Mouse (Mus musculus) testis, adult 2 months (tissue): ENCODE data around the gene Ubr2. TPM values are rescaled to one million over a fixed set of nuclear protein-coding genes. Genes with fewer than 3 reads are reported as not detected.

Source experiments
- H3K27ac ChIP-seq: fragments of 200-500 bp; 2 replicates; pipeline ENCODE4 v1.5.1; 2012; ENCODE audit warnings: low read depth, low read length; ENCODE audit not compliant: control insufficient read depth, insufficient read depth
- H3K27me3 ChIP-seq: fragments of 200-500 bp; 2 replicates; pipeline ENCODE4 v1.6.1; 2012; ENCODE audit warnings: mild to moderate bottlenecking, low read length, moderate library complexity; ENCODE audit not compliant: control insufficient read depth, insufficient read depth
- H3K36me3 ChIP-seq: fragments of 200-500 bp; 2 replicates; pipeline ENCODE4 v1.6.1; 2012; ENCODE audit warnings: mild to moderate bottlenecking, low read length; ENCODE audit not compliant: control insufficient read depth, insufficient read depth
- H3K4me1 ChIP-seq: fragments of 200-500 bp; 2 replicates; pipeline ENCODE4 v1.6.1; 2012; ENCODE audit warnings: low read length; ENCODE audit not compliant: control insufficient read depth, insufficient read depth
- H3K4me3 ChIP-seq: fragments of 200-500 bp; 2 replicates; pipeline ENCODE4 v1.5.1; 2012; ENCODE audit warnings: low read depth, mild to moderate bottlenecking, low read length, moderate library complexity, mixed read lengths; ENCODE audit not compliant: control insufficient read depth
- CTCF ChIP-seq: fragments of 200-500 bp; IDR thresholded peaks from 2 replicates; pipeline ENCODE4 v1.5.1; 2012; ENCODE audit warnings: low read depth, mild to moderate bottlenecking, inconsistent platforms, low read length, moderate library complexity; ENCODE audit not compliant: control insufficient read depth, insufficient read depth, insufficient replicate concordance
- POLR2A ChIP-seq: fragments of 200-500 bp; IDR thresholded peaks from 2 replicates; pipeline ENCODE4 v1.6.1; 2012; ENCODE audit warnings: low read depth, mild to moderate bottlenecking, inconsistent platforms, low read length, moderate library complexity; ENCODE audit not compliant: control insufficient read depth
- polyA plus RNA-seq: library from polyadenylated mRNA; depleted of rRNA; stranded (reverse); fragments of >200 nt; gene quantifications from 2 replicates; pipeline ENCODE4 v1.2.3, GENCODE M21; 2012

Ubr2 gene
- polyA plus RNA-seq, 1 experiment = 10.2 TPM

DNA sequence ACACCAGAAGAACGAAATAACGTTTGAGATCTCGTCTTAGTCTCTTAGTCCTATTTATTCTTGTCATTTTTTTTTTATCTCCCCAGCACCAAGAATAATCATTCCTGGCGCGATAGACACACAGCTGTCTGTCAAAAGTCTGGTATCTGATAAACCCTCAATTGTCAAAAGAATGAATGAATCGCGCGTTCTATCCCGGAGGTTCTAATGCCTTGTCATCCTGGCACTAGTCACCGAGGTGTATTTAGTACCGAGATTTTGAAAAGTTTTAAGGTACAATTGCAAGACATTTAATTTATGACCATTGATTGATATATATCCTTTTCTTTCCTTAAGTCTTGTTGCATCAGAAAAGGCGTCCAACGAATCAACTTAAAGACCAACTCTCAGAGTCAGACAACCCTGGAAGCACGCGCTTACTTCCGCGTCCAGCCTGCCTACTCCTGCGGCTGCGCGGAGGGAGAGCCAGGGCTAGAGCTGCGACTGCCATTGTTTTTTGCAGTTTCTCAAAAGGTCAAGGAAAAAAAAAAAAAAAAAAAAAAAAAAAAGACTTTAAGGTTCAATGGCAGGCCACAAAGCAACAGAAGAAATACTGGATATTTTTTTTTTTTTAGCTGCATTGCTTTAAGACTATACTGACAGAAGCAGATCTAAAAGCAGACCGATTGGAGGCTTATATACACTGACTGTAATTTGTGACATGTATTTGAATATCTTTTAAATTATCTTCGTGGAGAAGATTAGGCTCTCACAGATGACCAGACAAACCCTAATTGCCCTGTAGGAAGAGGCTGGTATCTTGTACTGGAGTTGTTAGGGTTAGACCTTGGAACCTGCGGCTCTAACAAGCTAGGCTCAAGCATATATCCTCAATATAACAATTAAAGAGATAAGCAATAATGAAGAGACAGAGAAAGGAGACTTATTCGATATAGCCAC, 635 bp upstream of the Ubr2 start:
- no peaks in the 10 kb centered on the region for H3K27me3 ChIP-seq
- H3K4me1 ChIP-seq = peaks cover 3% of the 10 kb centered on the region; the same call in 1 of the 2 replicates
- H3K36me3 ChIP-seq = no peaks in the 10 kb centered on the region
- H3K27ac ChIP-seq = no peak overlapping the region
- TF ChIP-seq POLR2A (peak; percentile 22; the same call in 1 of the 2 replicates), CTCF (no peak)
- H3K4me3 ChIP-seq = peak overlapping the region; percentile 98; the same call in 1 of the 2 replicates

DNA sequence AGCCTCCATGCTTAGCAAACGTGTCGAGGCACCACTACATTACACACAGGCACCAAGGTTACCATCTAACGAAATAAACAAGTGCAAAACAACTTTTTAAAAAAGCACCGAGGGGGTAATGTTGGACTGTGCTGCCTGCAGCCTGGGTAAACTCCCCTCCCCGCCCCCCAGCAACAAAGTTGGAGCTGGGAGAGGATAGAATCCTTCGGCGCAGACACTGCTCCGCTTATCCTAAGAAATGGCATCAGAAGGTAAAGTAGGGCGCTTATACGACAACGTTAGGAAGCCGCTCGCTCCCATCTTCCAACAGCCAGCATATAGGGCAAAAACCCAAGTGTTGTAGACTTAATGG, 834 bp downstream of the Ubr2 start:
- TF ChIP-seq POLR2A = no peak
- TF ChIP-seq CTCF = no peak
- peaks cover 3% of the 10 kb centered on the region; the same call in 1 of the 2 replicates for H3K4me1 ChIP-seq
- no peaks in the 10 kb centered on the region for H3K27me3 ChIP-seq
- H3K36me3 ChIP-seq = no peaks in the 10 kb centered on the region
- H3K4me3 ChIP-seq = peak overlapping the region; percentile 98
- peak overlapping the region; percentile 90 for H3K27ac ChIP-seq

DNA sequence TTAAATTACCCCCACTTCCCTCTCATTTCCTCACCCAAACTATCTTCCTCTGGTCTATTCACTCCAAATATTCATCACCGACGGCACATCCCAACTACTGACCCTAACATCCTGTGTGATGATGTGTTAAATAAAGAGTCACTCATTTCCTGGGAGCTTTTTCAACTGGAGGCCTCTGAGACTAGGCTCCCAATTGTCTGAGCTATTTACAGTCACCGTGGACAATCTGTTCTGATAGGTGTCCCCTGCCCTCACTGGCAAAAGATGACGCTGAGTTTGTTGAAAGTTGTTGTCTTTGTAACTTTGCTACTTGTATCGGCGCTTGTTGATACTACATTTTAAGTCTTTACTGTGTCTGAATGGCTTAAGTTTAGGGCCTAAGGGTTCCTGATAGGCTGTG, 1.3 kb downstream of the Ubr2 start:
- no peaks in the 10 kb centered on the region for H3K36me3 ChIP-seq
- H3K27me3 ChIP-seq = no peaks in the 10 kb centered on the region
- no peak overlapping the region for H3K4me3 ChIP-seq
- peaks cover 3% of the 10 kb centered on the region; the same call in 1 of the 2 replicates for H3K4me1 ChIP-seq
- H3K27ac ChIP-seq = no peak overlapping the region; the same call in 1 of the 2 replicates
- no peak for TF ChIP-seq CTCF
- no peak for TF ChIP-seq POLR2A

DNA sequence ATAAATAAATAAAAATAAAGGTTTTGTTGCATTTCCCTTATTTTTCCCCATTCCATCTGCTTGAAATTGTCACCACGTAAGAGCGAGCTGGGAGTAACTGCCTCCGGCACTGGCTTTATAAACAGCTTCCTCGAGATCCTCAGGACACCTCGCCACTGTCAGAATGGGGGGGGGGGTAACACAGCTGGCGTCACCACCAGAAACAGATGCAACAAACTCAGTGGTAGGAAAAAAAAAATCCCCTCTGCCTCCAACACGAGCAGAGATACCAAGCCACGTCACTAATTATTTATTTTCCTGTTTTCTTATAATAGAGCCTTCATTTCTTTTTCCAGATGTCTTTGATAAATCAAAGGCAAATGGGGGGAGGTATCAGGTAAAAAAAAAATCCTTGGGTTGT, 1.9 kb downstream of the Ubr2 start:
- H3K4me1 ChIP-seq = peaks cover 3% of the 10 kb centered on the region; the same call in 1 of the 2 replicates
- no peaks in the 10 kb centered on the region for H3K36me3 ChIP-seq
- H3K27ac ChIP-seq = no peak overlapping the region
- H3K4me3 ChIP-seq = no peak overlapping the region
- H3K27me3 ChIP-seq = no peaks in the 10 kb centered on the region
- TF ChIP-seq POLR2A = no peak
- no peak for TF ChIP-seq CTCF

DNA sequence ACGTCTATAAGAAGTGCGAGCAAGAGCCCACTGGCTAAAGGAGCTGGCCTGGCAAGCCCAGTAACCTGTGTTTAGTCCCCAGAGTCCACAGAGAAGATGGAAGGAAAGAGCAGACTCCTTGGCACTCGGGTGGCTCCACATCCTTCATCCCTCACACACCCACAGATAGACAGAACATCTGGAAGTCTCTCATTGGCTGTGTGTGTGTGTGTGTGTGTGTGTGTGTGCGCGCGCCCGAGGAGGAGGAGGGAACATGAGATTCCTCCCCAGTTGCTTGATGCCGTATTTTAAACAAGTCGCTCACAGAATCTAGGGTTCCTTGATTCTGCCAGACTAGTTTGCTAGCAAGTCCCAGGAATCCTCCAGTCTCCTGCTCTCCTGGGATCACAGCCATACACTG, 3.6 kb downstream of the Ubr2 start:
- TF ChIP-seq CTCF = no peak
- no peak for TF ChIP-seq POLR2A
- Histone ChIP-seq H3K27me3 (no peaks in the 10 kb centered on the region), H3K4me1 (peaks cover 3% of the 10 kb centered on the region; the same call in 1 of the 2 replicates), H3K27ac (no peak overlapping the region), H3K36me3 (no peaks in the 10 kb centered on the region), H3K4me3 (no peak overlapping the region)

DNA sequence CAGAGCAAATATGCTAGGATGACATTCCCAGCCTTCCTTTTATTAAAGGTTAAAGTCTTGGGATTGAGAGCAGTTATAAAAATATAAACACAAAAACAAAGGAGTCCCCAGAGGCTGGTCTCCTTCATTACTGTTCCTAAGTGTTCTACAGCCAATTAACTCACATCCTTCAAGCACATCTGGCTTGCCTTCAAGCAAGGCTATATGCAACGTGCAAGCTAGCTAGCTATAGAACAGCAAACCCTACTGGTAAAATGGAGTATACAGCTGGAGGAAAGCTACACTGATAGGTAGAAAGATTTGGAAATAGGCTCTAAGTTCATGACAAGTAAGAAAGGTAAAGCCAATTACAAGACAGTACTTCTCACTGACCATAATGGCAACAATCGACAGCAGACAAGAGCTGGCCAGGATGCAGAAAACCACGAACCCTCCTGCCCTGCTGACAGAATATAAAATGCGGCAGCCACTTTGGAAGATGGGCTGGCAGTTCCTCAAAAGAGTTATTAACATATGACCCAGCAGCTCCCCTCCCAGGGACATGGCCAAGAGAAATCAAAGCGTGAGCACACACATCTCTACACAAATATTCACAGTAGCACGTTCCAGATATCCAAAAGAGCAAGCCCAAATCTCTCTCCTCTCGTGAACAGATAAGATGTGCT, 4.5 kb downstream of the Ubr2 start:
- H3K4me1 ChIP-seq = peaks cover 3% of the 10 kb centered on the region; the same call in 1 of the 2 replicates
- no peak overlapping the region for H3K4me3 ChIP-seq
- H3K27ac ChIP-seq = no peak overlapping the region
- TF ChIP-seq POLR2A = no peak
- TF ChIP-seq CTCF = no peak
- no peaks in the 10 kb centered on the region for H3K27me3 ChIP-seq
- no peaks in the 10 kb centered on the region for H3K36me3 ChIP-seq

DNA sequence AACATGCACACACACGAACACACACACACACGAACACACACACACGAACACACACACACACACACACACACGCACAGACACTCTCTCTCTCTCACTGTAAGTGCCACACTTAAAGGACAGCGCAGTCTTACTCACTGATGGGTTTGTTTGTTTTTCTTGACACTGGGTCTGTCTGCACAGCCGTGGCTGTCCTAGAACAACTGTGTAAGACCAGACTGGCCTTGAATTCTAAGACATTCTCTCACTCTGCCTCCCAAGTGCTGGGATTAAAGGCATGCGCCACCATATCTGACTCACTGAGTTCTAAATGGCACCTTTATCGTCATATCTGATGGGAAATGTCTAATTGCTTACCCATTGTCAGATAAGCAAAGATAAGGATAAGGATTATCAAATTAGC, 7.1 kb downstream of the Ubr2 start:
- Histone ChIP-seq H3K4me3 (no peak overlapping the region), H3K27me3 (no peaks in the 10 kb centered on the region), H3K27ac (no peak overlapping the region), H3K4me1 (no peaks in the 10 kb centered on the region), H3K36me3 (no peaks in the 10 kb centered on the region)
- TF ChIP-seq CTCF (no peak), POLR2A (no peak)
